Mouse (Mus musculus) cerebellum, postnatal 25 days (tissue): ENCODE data around the gene Met.

Experiments
- DNase-seq, 2 experiments: peaks; one replicate each; pipeline ENCODE4 v3.0.0; 2021; ENCODE audit warnings: mixed read lengths in 2 of 2

Met gene

GRCm38 (mm10) chr6:17492062-17492461, 28.5 kb downstream of the Met start:
- no peak for DNase-seq

- DNase-seq: no peak
Observed at GRCm38 (mm10) chr6:17495413-17495812, 31.8 kb downstream of the Met start.

GRCm38 (mm10) chr6:17497366-17497765, 33.8 kb downstream of the Met start:
- DNase-seq: no peak

- no peak for DNase-seq
Observed at GRCm38 (mm10) chr6:17498801-17499200, 35.2 kb downstream of the Met start.

GRCm38 (mm10) chr6:17501440-17501839, 37.8 kb downstream of the Met start:
- DNase-seq: no peak

- DNase-seq: no peak
Observed at GRCm38 (mm10) chr6:17502311-17502710, 38.7 kb downstream of the Met start.

- no peak for DNase-seq
Observed at GRCm38 (mm10) chr6:17503724-17504123, 40.1 kb downstream of the Met start.

GRCm38 (mm10) chr6:17505530-17505929, 41.9 kb downstream of the Met start:
- no peak for DNase-seq

GRCm38 (mm10) chr6:17506831-17507230, 43.2 kb downstream of the Met start:
- no peak for DNase-seq

GRCm38 (mm10) chr6:17508184-17508583, 44.6 kb downstream of the Met start:
- DNase-seq: no peak

- no peak for DNase-seq
Observed at GRCm38 (mm10) chr6:17508604-17509372, 45.2 kb downstream of the Met start.

- no peak for DNase-seq
Observed at GRCm38 (mm10) chr6:17513381-17513780, 49.8 kb downstream of the Met start.

GRCm38 (mm10) chr6:17515775-17516460, 52.3 kb downstream of the Met start:
- DNase-seq: no peak

- DNase-seq: no peak
Observed at GRCm38 (mm10) chr6:17521901-17522717, 58.5 kb downstream of the Met start.

GRCm38 (mm10) chr6:17522917-17523316, 59.3 kb downstream of the Met start:
- no peak for DNase-seq

GRCm38 (mm10) chr6:17529490-17530269, 66.1 kb downstream of the Met start:
- no peak for DNase-seq

- DNase-seq: no peak
Observed at GRCm38 (mm10) chr6:17541615-17542014, 78.0 kb downstream of the Met start.

- DNase-seq: no peak
Observed at GRCm38 (mm10) chr6:17542383-17542782, 78.8 kb downstream of the Met start.

GRCm38 (mm10) chr6:17545480-17545879, 81.9 kb downstream of the Met start:
- DNase-seq: no peak

GRCm38 (mm10) chr6:17546341-17546740, 82.7 kb downstream of the Met start:
- no peak for DNase-seq

- no peak for DNase-seq
Observed at GRCm38 (mm10) chr6:17546825-17547224, 83.2 kb downstream of the Met start.

GRCm38 (mm10) chr6:17548786-17549185, 85.2 kb downstream of the Met start:
- no peak for DNase-seq

- DNase-seq: no peak
Observed at GRCm38 (mm10) chr6:17549645-17550044, 86.0 kb downstream of the Met start.
